ENCODE assay signal across 25 mouse cellular contexts in genomic region chr13:58886108-58886507, GRCm38 (mm10).
DNase-seq lines count a peak whose midpoint lies in the region; TF ChIP-seq lines count a peak whose summit lies in the region.
"Had no signal": no experiment of that assay in that cellular context is flagged by ENCODE, and none has a peak within 500 bp of the region (broad histone marks: within the 10 kb centered on the region; RNA-seq: fewer than 3 reads in every experiment).

No protein-coding gene starts in this region.

- peak overlapping the region; percentile 40; the same call in 1 of the 2 replicates for H3K27ac ChIP-seq in left cerebral cortex, adult 2 months
- H3K27ac ChIP-seq: embryonic facial prominence, embryonic 10.5 days; embryonic facial prominence, embryonic 13.5 days; forebrain, embryonic 13.5 days; hindbrain, embryonic 10.5 days; hindbrain, embryonic 13.5 days; intestine, embryonic 15.5 days had no signal

- no peak overlapping the region for H3K4me3 ChIP-seq in left cerebral cortex, adult 2 months
- H3K4me3 ChIP-seq: embryonic facial prominence, embryonic 10.5 days; embryonic facial prominence, embryonic 13.5 days; erythroblast, embryonic 14.5 days; forebrain, embryonic 13.5 days; hindbrain, embryonic 10.5 days; hindbrain, embryonic 13.5 days; intestine, embryonic 15.5 days had no signal

- TF ChIP-seq CTCF in left cerebral cortex, adult 2 months (IDR thresholded peaks at IDR 0.05): no peak

- intact Hi-C loops in heart, postnatal 25 days (cut with DNase I): no loop called here
- intact Hi-C loops in left cerebral cortex, adult 2 months (cut with DNase I): no loop called here

- peak; percentile 15 for DNase-seq in adrenal gland, adult 2 months
- no peak for DNase-seq in adrenal gland, postnatal 4 days (ENCODE audit: low spot score in 2 of 2)
- peak; percentile 4 to 15 for DNase-seq in heart, adult 18-20 months
- DNase-seq in heart, postnatal 25 days (ENCODE audit: low spot score): no peak
- no peak for DNase-seq in left cerebral cortex, adult 2 months (ENCODE audit: extremely low spot score in 1 of 2, low spot score in 2 of 2)
- no peak for DNase-seq in left cerebral cortex, adult 11 months (ENCODE audit: low spot score)
- peak; percentile 42 to 57 for DNase-seq in right cerebral cortex, adult 2 months (ENCODE audit: low spot score in 2 of 2)
- DNase-seq in right cerebral cortex, postnatal 4 days: no peak
- DNase-seq: adrenal gland, postnatal 10 days; adrenal gland, postnatal 36 days; cerebellum, adult 11-12 months; cerebellum, adult 8-10 months; cerebellum, postnatal 10 days; cerebellum, postnatal 36 days; embryo, embryonic 11 days; gastrocnemius, postnatal 14 days; heart, adult 11 months; heart, postnatal 36 days had no signal

Comparison
In these comparisons a context has a peak if more than half of its experiments do, and no peak if none do; other contexts are left out.
1. DNase-seq: peak in adrenal gland, adult 2 months (single experiment), heart, adult 18-20 months (2 of 2) and right cerebral cortex, adult 2 months (2 of 2); none in adrenal gland, postnatal 4 days (0 of 2), heart, postnatal 25 days (single experiment), left cerebral cortex, adult 2 months (0 of 2), left cerebral cortex, adult 11 months (single experiment) and right cerebral cortex, postnatal 4 days (single experiment).